Mouse (Mus musculus): ENCODE results near the gene Hist1h2bm. TPM values are rescaled to one million over a fixed set of nuclear protein-coding genes. Genes with fewer than 3 reads are reported as not detected.
"Not testable (repeated sequence)": the region's sequence is repeated elsewhere in the genome, so short reads cannot be mapped to it uniquely, and the experiment has no call there.

Gene Hist1h2bm
- 2.5 and 3.9 TPM in 2 replicates for polyA plus RNA-seq (2014; fragmentation: Nextera tagmentation; extraction: Ambion mirVana)

- Histone ChIP-seq H3K27ac (ENCODE audit: low read depth, low read length) (peak within 1 kb of the TSS; percentile 88), H3K4me3 (ENCODE audit: low read depth, low read length) (peak within 1 kb of the TSS; percentile 32), H3K4me1 (ENCODE audit: control insufficient read depth, insufficient read depth, low read length) (peaks cover 22% of the 10 kb centered on the region), H3K4me2 (ENCODE audit: low read length) (peak within 1 kb of the TSS; percentile 56), H3K9ac (ENCODE audit: low read length) (peak within 1 kb of the TSS; percentile 66)
- peak; percentile 99 for DNase-seq (ENCODE audit: low spot score)
- not testable (repeated sequence) for H3K27me3 ChIP-seq (replicated peaks; ENCODE audit: control insufficient read depth, insufficient read depth, low read length); H3K9me3 ChIP-seq (replicated peaks; ENCODE audit: control insufficient read depth, low read length); H3K36me3 ChIP-seq (ENCODE audit: control insufficient read depth, insufficient read depth, low read length)
- WGBS, result under 1% methylated on average over 35 of the region's 37 CpGs
- peak; percentile 96 for ATAC-seq
These were observed at the start of gene Hist1h2bm for GRCm38 (mm10) chr13:21721757-21722372. Gene Hist1h2bm (plus strand): TSS chr13:21722044.

- H3K4me3 ChIP-seq (ENCODE audit: low read depth, low read length), result no peak within 1 kb of the TSS
- ATAC-seq, result no peak
- 90% methylated on average over 2 of the region's 2 CpGs for WGBS
These were observed 44.5 kb upstream of the Hist1h2bm start, which contains the start of gene Olfr1360 for GRCm38 (mm10) chr13:21677305-21677704. Gene Olfr1360 (minus strand): TSS chr13:21677405.

GRCm38 (mm10) chr13:21697811-21698210 is 24.0 kb upstream of the Hist1h2bm start, which contains the start of gene Olfr1359:
Gene Olfr1359 (plus strand): TSS chr13:21698111.
- Histone ChIP-seq H3K27me3 (replicated peaks; ENCODE audit: control insufficient read depth, insufficient read depth, low read length) (no peaks in the 10 kb centered on the region), H3K4me2 (ENCODE audit: low read length) (no peak within 1 kb of the TSS)
- ATAC-seq, result no peak

More at GRCm38 (mm10) chr13:21677305-21677704, 44.5 kb upstream of the Hist1h2bm start, which contains the start of gene Olfr1360:
- no peaks in the 10 kb centered on the region for H3K9me3 ChIP-seq (replicated peaks; ENCODE audit: control insufficient read depth, low read length)
- no peak within 1 kb of the TSS for H3K4me2 ChIP-seq (ENCODE audit: low read length)
- H3K4me1 ChIP-seq (ENCODE audit: control insufficient read depth, insufficient read depth, low read length), result no peaks in the 10 kb centered on the region
- no peaks in the 10 kb centered on the region for H3K27me3 ChIP-seq (replicated peaks; ENCODE audit: control insufficient read depth, insufficient read depth, low read length)
- H3K9ac ChIP-seq (ENCODE audit: low read length), result no peak within 1 kb of the TSS
- H3K27ac ChIP-seq (ENCODE audit: low read depth, low read length), result no peak within 1 kb of the TSS
- no peaks in the 10 kb centered on the region for H3K36me3 ChIP-seq (ENCODE audit: control insufficient read depth, insufficient read depth, low read length)
- no peak for DNase-seq (ENCODE audit: low spot score)

DNA sequence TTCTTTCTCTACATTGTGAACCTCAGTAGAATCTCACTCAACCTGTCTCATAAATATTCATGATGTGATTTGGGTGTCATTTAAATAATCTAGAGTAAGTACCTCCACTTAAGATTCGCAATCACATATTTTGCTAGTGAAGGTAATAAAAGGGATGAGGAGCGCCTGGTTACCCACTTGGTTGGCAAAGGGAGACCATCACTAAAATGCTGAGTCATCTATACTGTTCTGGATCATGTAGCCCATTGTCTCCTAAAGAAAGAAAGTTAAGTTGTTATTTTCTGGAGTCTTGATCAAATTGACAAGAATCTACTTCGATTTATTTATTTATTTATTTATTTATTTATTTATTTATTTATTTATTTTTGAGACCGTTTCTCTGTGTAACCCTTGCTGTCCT is 15.2 kb upstream of the Hist1h2bm start:
- no peak for ATAC-seq
- Histone ChIP-seq H3K9ac (ENCODE audit: low read length) (no peak overlapping the region), H3K4me3 (ENCODE audit: low read depth, low read length) (no peak overlapping the region), H3K4me2 (ENCODE audit: low read length) (no peak overlapping the region), H3K27ac (ENCODE audit: low read depth, low read length) (no peak overlapping the region), H3K4me1 (ENCODE audit: control insufficient read depth, insufficient read depth, low read length) (no peaks in the 10 kb centered on the region), H3K36me3 (ENCODE audit: control insufficient read depth, insufficient read depth, low read length) (no peaks in the 10 kb centered on the region), H3K9me3 (replicated peaks; ENCODE audit: control insufficient read depth, low read length) (no peaks in the 10 kb centered on the region), H3K27me3 (replicated peaks; ENCODE audit: control insufficient read depth, insufficient read depth, low read length) (no peaks in the 10 kb centered on the region)
- no peak for DNase-seq (ENCODE audit: low spot score)
- WGBS, result 71% methylated on average over 4 of the region's 4 CpGs

More at GRCm38 (mm10) chr13:21697811-21698210, 24.0 kb upstream of the Hist1h2bm start, which contains the start of gene Olfr1359:
- DNase-seq (ENCODE audit: low spot score), result no peak
- no peaks in the 10 kb centered on the region for H3K9me3 ChIP-seq (replicated peaks; ENCODE audit: control insufficient read depth, low read length)
- H3K9ac ChIP-seq (ENCODE audit: low read length), result no peak within 1 kb of the TSS
- H3K36me3 ChIP-seq (ENCODE audit: control insufficient read depth, insufficient read depth, low read length), result no peaks in the 10 kb centered on the region
- no peaks in the 10 kb centered on the region for H3K4me1 ChIP-seq (ENCODE audit: control insufficient read depth, insufficient read depth, low read length)
- no peak within 1 kb of the TSS for H3K27ac ChIP-seq (ENCODE audit: low read depth, low read length)
- H3K4me3 ChIP-seq (ENCODE audit: low read depth, low read length), result no peak within 1 kb of the TSS

- Histone ChIP-seq H3K4me3 (ENCODE audit: low read depth, low read length) (peak overlapping the region; percentile 56), H3K9me3 (replicated peaks; ENCODE audit: control insufficient read depth, low read length) (no peaks in the 10 kb centered on the region), H3K27me3 (replicated peaks; ENCODE audit: control insufficient read depth, insufficient read depth, low read length) (no peaks in the 10 kb centered on the region), H3K4me1 (ENCODE audit: control insufficient read depth, insufficient read depth, low read length) (peaks cover 4% of the 10 kb centered on the region), H3K27ac (ENCODE audit: low read depth, low read length) (peak overlapping the region; percentile 66; the same call in 1 of the 2 replicates), H3K4me2 (ENCODE audit: low read length) (peak overlapping the region; percentile 67), H3K36me3 (ENCODE audit: control insufficient read depth, insufficient read depth, low read length) (no peaks in the 10 kb centered on the region), H3K9ac (ENCODE audit: low read length) (peak overlapping the region; percentile 63)
- DNase-seq (ENCODE audit: low spot score) (peak; percentile 89), ATAC-seq (peak; percentile 86)
- WGBS, result under 1% methylated on average over 32 of the region's 32 CpGs
These were observed 11.7 kb upstream of the Hist1h2bm start for GRCm38 (mm10) chr13:21710031-21710711.

DNA sequence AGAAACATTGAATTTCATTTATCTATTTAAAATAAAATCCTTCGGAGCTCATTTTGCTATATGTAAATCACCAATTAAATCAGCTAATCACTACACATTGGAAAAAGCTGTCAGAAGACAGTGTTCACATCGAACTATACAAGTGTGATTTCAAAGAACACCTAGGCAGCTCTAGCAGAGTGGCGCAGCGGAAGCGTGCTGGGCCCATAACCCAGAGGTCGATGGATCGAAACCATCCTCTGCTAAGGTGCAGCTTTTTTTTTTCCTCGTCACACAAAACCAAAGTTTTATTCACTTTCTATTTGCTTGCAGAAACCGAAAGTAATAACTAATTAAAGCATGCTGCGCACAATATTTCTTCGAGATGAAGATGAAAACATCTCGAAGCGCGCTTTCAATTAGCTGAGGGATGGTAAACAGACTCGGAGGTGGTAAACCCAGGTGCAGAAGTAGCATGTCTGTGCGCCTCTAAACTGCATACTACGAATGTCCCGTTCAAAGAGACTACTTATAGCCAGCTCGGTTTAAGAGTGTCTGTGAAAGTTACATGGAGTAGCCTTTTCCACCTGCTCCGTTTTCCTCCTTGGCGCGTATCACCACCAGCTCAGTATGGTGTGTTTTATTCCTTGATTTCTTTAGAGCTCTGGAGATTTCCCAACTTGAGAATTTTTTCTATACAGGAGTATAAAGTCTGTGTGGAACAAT is 10.9 kb upstream of the Hist1h2bm start:
- no peaks in the 10 kb centered on the region for H3K9me3 ChIP-seq (replicated peaks; ENCODE audit: control insufficient read depth, low read length)
- DNase-seq (ENCODE audit: low spot score) (peak; percentile 84), ATAC-seq (peak; percentile 84)
- WGBS, result 2% methylated on average over 22 of the region's 22 CpGs
- H3K36me3 ChIP-seq (ENCODE audit: control insufficient read depth, insufficient read depth, low read length), result no peaks in the 10 kb centered on the region
- peak overlapping the region; percentile 54 for H3K9ac ChIP-seq (ENCODE audit: low read length)
- no peak overlapping the region for H3K27ac ChIP-seq (ENCODE audit: low read depth, low read length)
- H3K27me3 ChIP-seq (replicated peaks; ENCODE audit: control insufficient read depth, insufficient read depth, low read length), result no peaks in the 10 kb centered on the region
- peaks cover 8% of the 10 kb centered on the region for H3K4me1 ChIP-seq (ENCODE audit: control insufficient read depth, insufficient read depth, low read length)
- peak overlapping the region; percentile 56 for H3K4me3 ChIP-seq (ENCODE audit: low read depth, low read length)
- peak overlapping the region; percentile 67 for H3K4me2 ChIP-seq (ENCODE audit: low read length)

- peak overlapping the region; percentile 54; the same call in 1 of the 2 replicates for H3K9ac ChIP-seq (ENCODE audit: low read length)
- no peaks in the 10 kb centered on the region for H3K27me3 ChIP-seq (replicated peaks; ENCODE audit: control insufficient read depth, insufficient read depth, low read length)
- whole genome bisulfite sequencing, result 19% methylated on average over 4 of the region's 4 CpGs
- no peaks in the 10 kb centered on the region for H3K36me3 ChIP-seq (ENCODE audit: control insufficient read depth, insufficient read depth, low read length)
- no peak overlapping the region for H3K27ac ChIP-seq (ENCODE audit: low read depth, low read length)
- DNase-seq (ENCODE audit: low spot score), result no peak
- H3K4me3 ChIP-seq (ENCODE audit: low read depth, low read length), result peak overlapping the region; percentile 56
- ATAC-seq, result no peak
- H3K4me1 ChIP-seq (ENCODE audit: control insufficient read depth, insufficient read depth, low read length), result peaks cover 8% of the 10 kb centered on the region
- no peaks in the 10 kb centered on the region for H3K9me3 ChIP-seq (replicated peaks; ENCODE audit: control insufficient read depth, low read length)
- peak overlapping the region; percentile 67 for H3K4me2 ChIP-seq (ENCODE audit: low read length)
These were observed 10.1 kb upstream of the Hist1h2bm start for GRCm38 (mm10) chr13:21711698-21712097.

DNA sequence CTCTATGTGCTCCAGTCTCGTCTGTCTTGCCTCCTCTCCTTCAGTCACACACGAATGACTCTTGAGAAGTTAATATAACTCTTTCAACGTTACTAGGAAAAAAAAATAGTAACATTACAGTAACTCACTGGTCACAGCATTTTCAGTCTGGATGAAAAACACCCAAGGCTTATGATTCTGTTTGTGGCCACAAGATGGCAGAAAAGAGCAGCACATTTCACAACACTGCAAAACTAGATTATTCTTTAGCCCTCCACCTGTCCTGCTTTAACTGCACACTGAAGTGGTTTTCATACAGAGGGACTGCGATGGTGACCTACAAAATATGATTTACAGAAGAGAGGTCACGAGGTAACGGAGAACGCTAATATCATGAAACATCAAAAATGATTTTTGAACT is 7.1 kb upstream of the Hist1h2bm start:
- Histone ChIP-seq H3K27ac (ENCODE audit: low read depth, low read length) (peak overlapping the region; percentile 94), H3K27me3 (replicated peaks; ENCODE audit: control insufficient read depth, insufficient read depth, low read length) (no peaks in the 10 kb centered on the region), H3K4me1 (ENCODE audit: control insufficient read depth, insufficient read depth, low read length) (peaks cover 15% of the 10 kb centered on the region), H3K4me2 (ENCODE audit: low read length) (peak overlapping the region; percentile 78), H3K9ac (ENCODE audit: low read length) (peak overlapping the region; percentile 69), H3K9me3 (replicated peaks; ENCODE audit: control insufficient read depth, low read length) (no peaks in the 10 kb centered on the region), H3K4me3 (ENCODE audit: low read depth, low read length) (peak overlapping the region; percentile 40), H3K36me3 (ENCODE audit: control insufficient read depth, insufficient read depth, low read length) (no peaks in the 10 kb centered on the region)
- WGBS, result under 1% methylated on average over 7 of the region's 7 CpGs
- no peak for ATAC-seq
- peak; percentile 83 for DNase-seq (ENCODE audit: low spot score)
